Mouse (Mus musculus): ENCODE measurements around the gene Ncoa7. TPM values are rescaled to one million over a fixed set of nuclear protein-coding genes. Genes with fewer than 3 reads are reported as not detected.
A peak's percentile ranks its signal among the peaks of the same experiment; 100 is the strongest.

The Ncoa7 gene
- 10 to 100 TPM; 88.3 to 94.8 TPM for total RNA-seq (2021)
- long read RNA-seq, partial matches to known transcripts = 1 of 16 reads
- long read RNA-seq, other reads (novel, unspliced or antisense) = 12 of 16 reads

GRCm38 (mm10) chr10:30802681-30803586 is at the start of gene Ncoa7:
Ncoa7 (minus strand) TSS chr10:30803326.
- DNase-seq (ENCODE audit: low spot score in 2 of 2) = peak; percentile 76 to 82

GRCm38 (mm10) chr10:30845101-30845825 is 42.1 kb upstream of the Ncoa7 start:
- DNase-seq (ENCODE audit: low spot score in 2 of 2) = no peak

GRCm38 (mm10) chr10:30844191-30845010 is 41.3 kb upstream of the Ncoa7 start:
- peak in 1 of 2 experiments; percentile 20 for DNase-seq (ENCODE audit: low spot score in 2 of 2)

GRCm38 (mm10) chr10:30843438-30844190 is 40.5 kb upstream of the Ncoa7 start:
- DNase-seq (ENCODE audit: low spot score in 2 of 2) = peak in 1 of 2 experiments; percentile 29

- DNase-seq (ENCODE audit: low spot score in 2 of 2) = peak; percentile 98 to 99
These were observed 39.7 kb upstream of the Ncoa7 start, which contains the start of gene Hey2 for GRCm38 (mm10) chr10:30842643-30843437. Hey2 (minus strand) TSS chr10:30842801.

- DNase-seq (ENCODE audit: low spot score in 2 of 2) = no peak
These were observed 39.1 kb upstream of the Ncoa7 start for GRCm38 (mm10) chr10:30842228-30842627.

GRCm38 (mm10) chr10:30840824-30841223 is 37.7 kb upstream of the Ncoa7 start:
- DNase-seq (ENCODE audit: low spot score in 2 of 2) = no peak

GRCm38 (mm10) chr10:30838188-30838587 is 35.1 kb upstream of the Ncoa7 start:
- DNase-seq (ENCODE audit: low spot score in 2 of 2) = no peak

- peak in 1 of 2 experiments; percentile 39 for DNase-seq (ENCODE audit: low spot score in 2 of 2)
These were observed 21.9 kb upstream of the Ncoa7 start for GRCm38 (mm10) chr10:30825049-30825448.

- peak; percentile 82 to 85 for DNase-seq (ENCODE audit: low spot score in 2 of 2)
These were observed 7.8 kb upstream of the Ncoa7 start for GRCm38 (mm10) chr10:30810967-30811293.

GRCm38 (mm10) chr10:30810247-30810966 is 7.3 kb upstream of the Ncoa7 start:
- DNase-seq (ENCODE audit: low spot score in 2 of 2) = no peak

- no peak for DNase-seq (ENCODE audit: low spot score in 2 of 2)
These were observed 594 bp upstream of the Ncoa7 start for GRCm38 (mm10) chr10:30803587-30804253.

- DNase-seq (ENCODE audit: low spot score in 2 of 2) = no peak
These were observed 1.1 kb downstream of the Ncoa7 start for GRCm38 (mm10) chr10:30802033-30802432.

GRCm38 (mm10) chr10:30799713-30800450 is 3.2 kb downstream of the Ncoa7 start:
- DNase-seq (ENCODE audit: low spot score in 2 of 2) = no peak

- DNase-seq (ENCODE audit: low spot score in 2 of 2) = no peak
These were observed 6.5 kb downstream of the Ncoa7 start for GRCm38 (mm10) chr10:30796469-30797261.

GRCm38 (mm10) chr10:30791016-30791415 is 12.1 kb downstream of the Ncoa7 start:
- no peak for DNase-seq (ENCODE audit: low spot score in 2 of 2)

- DNase-seq (ENCODE audit: low spot score in 2 of 2) = no peak
These were observed 13.6 kb downstream of the Ncoa7 start for GRCm38 (mm10) chr10:30789521-30789920.

Measured in layer of hippocampus, postnatal 10 days (tissue).